Mouse (Mus musculus): ENCODE data around the gene Twsg1. TPM values are rescaled to one million over a fixed set of nuclear protein-coding genes. Genes with fewer than 3 reads are reported as not detected.

The Twsg1 gene
- polyA plus RNA-seq (2014; fragmentation: Illumina TruSeq; extraction: RNeasy Lipid Tissue Mini Kit (QIAGEN cat#74804)): 362 TPM

GRCm38 (mm10) chr17:65950622-65951404, at the start of gene Twsg1:
TSS of gene Twsg1 (minus strand) at chr17:65951226.

GRCm38 (mm10) chr17:65885697-65886529, 65.1 kb downstream of the Twsg1 start, which contains the start of gene Ralbp1:
TSS of gene Ralbp1 (minus strand) at chr17:65885798.

Other genes with a start within 250 kb of the Twsg1 start
- 81.1 TPM for gene Rab31, start 178.5 kb downstream of the Twsg1 start, polyA plus RNA-seq (2014; fragmentation: Illumina TruSeq; extraction: RNeasy Lipid Tissue Mini Kit (QIAGEN cat#74804))
- gene Ppp4r1, start 168.7 kb downstream of the Twsg1 start, polyA plus RNA-seq (2014; fragmentation: Illumina TruSeq; extraction: RNeasy Lipid Tissue Mini Kit (QIAGEN cat#74804)): 33.1 TPM
- 68.9 TPM for gene Ralbp1, start 65.4 kb downstream of the Twsg1 start, polyA plus RNA-seq (2014; fragmentation: Illumina TruSeq; extraction: RNeasy Lipid Tissue Mini Kit (QIAGEN cat#74804))
- 47.1 TPM for gene Ankrd12, start 125.9 kb upstream of the Twsg1 start, polyA plus RNA-seq (2014; fragmentation: Illumina TruSeq; extraction: RNeasy Lipid Tissue Mini Kit (QIAGEN cat#74804))
- 542 TPM for gene Ndufv2, start 150.3 kb upstream of the Twsg1 start, polyA plus RNA-seq (2014; fragmentation: Illumina TruSeq; extraction: RNeasy Lipid Tissue Mini Kit (QIAGEN cat#74804))
- 1.9 TPM for gene Washc1, start 160.3 kb upstream of the Twsg1 start, polyA plus RNA-seq (2014; fragmentation: Illumina TruSeq; extraction: RNeasy Lipid Tissue Mini Kit (QIAGEN cat#74804))
- 3.6 TPM for gene Ddx11, start 172.3 kb upstream of the Twsg1 start, polyA plus RNA-seq (2014; fragmentation: Illumina TruSeq; extraction: RNeasy Lipid Tissue Mini Kit (QIAGEN cat#74804))

All from ovary, adult 10 weeks (tissue).